Mouse (Mus musculus): ENCODE data around the gene Gm28635. TPM values are rescaled to one million over a fixed set of nuclear protein-coding genes. Genes with fewer than 3 reads are reported as not detected.
A peak's percentile ranks its signal among the peaks of the same experiment; 100 is the strongest.
"Not testable (repeated sequence)": the region's sequence is repeated elsewhere in the genome, so short reads cannot be mapped to it uniquely, and the experiment has no call there.

Gene Gm28635
- total RNA-seq, 2 experiments from 2014 or later = 2.4 to 7.2 TPM

DNA sequence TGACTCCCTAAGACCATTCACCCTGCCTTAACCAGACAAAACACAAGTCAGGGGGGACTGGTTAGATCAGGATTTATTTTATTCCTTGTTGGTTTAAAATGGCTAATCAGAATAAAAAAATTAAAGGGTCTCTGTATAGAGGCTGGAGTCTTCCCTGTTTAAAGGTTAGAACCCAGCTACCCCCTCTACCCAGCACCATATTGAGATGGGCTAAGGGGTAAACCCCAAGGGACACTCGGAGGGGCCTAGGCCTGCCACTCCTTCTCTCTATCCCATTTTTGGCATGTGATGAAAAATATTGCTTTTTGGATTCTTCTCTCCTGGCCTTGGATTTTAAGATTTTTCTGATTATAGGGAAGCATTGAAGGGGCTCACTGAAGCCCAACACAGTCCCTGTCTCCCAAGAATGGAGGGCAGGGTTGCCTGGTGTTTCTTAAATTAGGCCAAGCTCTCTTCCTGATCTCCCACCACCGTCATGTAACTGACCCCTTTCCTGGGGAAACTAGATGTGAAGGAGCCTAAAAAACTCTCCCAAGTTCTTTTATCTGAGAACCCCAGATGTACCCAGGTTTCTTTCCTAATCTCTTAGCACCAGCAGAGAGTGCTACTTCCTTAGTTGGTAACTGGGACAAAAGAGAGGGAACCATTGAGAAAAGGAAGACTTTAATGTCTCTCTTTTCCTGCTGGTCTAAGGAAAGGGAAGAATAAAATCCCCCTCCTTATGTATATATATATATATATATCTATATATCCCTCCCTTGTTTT lies 10.4 kb upstream of the Gm28635 start:
- DNase-seq (ENCODE audit: low spot score in 2 of 2) = no peak

DNA sequence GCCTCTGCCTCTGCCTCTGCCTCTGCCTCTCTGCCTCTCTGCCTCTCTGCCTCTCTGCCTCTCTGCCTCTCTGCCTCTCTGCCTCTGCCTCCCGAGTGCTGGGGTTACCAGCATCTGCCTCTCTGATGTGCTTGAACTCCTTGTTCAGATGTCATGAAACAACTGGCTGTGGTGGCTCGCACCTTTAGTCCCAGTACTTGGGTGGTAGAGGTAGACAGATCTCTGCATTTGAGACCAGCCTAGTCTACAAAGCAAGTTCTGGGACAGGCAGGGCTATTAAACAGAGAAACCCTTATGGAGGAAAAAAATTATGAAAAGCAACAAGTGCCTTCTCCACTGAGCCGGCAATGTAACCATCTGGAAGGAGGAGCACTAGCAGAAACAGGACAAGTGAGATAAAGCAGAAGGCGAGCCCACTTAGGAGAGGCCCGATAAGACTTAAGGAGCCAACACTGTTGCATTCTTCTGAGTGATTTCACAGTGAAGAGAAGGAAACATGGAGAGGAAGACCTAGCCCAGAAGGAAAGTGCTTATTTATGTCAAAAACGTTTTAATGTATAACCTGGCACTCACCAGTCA lies 4.9 kb upstream of the Gm28635 start:
- DNase-seq (ENCODE audit: low spot score in 2 of 2) = no peak

DNA sequence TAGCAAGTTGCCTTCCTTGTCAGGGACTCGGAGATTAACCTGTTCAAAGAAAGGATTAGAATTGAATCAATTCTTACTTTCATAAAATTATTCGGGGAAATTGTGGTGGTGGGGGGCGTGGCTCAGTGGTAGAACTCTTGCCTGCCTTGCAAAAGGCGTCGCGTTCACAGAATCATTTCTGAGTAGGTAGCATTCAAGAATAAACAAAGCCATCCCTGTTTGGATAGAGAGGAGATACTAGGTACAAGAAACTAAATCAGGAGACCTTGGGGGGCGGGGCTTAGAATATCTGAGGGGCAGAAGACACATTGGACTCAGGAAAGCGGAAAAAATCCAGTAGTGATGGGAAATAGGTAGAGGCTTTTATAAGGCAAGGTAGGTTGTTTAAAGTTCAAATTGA lies 1.2 kb upstream of the Gm28635 start, which contains the start of gene Tmx2:
Gene Tmx2, minus strand, starts transcription at position 125 of the 400 bp plus-strand sequence.
- no peak for DNase-seq (ENCODE audit: low spot score in 2 of 2)

DNA sequence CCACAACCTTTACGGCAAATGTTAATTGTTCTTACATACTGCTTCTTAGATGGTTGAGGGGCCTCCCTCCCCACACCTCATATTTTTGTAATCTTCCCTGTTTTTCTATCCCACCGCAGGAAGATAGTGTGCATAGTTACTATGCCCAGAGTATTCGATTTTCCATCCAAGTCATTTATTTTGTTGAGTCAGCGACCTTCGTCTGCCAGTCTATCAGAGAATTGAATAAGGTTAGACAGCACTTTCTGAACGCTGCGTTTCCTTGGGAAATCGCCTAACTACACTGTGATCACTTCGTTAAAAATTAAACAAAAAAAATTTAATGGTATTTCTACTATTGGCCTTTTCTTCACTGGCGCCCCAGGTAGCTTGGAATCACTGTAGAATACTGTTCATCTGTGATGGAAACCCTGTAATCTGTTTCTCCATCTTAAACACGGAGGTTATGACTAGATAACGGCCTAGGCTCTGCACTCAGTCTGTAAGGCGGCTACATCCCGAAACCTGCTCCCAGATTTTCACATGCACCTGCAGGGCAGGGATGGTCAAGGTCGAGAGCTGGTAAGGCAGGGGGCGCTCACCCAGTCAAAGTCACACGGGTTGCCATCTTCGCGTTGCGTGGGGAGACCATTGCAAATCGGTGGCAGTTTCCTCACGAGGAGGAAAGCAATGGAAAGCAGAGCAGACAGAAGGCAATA lies 422 bp downstream of the Gm28635 start:
- DNase-seq (ENCODE audit: low spot score in 2 of 2) = no peak

DNA sequence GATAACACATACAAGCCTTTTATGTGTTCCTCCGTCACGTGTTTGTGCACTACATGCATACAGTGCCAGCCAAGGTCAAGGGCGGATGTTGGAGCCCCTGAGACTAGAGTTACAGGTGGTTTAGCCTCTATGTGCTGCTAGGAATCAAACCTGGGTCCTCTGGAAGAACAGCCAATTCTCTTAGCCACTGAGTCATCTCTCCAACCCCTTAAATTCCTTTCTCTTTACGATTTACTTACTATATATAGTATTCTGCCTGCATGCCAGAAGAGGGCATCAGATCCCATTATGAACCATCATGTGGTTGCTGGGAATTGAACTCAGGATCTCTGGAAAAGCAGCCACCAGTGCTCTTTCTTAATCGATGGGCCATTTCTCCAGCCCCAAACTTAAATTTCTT lies 6.3 kb downstream of the Gm28635 start:
- DNase-seq (ENCODE audit: low spot score in 2 of 2) = not testable (repeated sequence)

DNA sequence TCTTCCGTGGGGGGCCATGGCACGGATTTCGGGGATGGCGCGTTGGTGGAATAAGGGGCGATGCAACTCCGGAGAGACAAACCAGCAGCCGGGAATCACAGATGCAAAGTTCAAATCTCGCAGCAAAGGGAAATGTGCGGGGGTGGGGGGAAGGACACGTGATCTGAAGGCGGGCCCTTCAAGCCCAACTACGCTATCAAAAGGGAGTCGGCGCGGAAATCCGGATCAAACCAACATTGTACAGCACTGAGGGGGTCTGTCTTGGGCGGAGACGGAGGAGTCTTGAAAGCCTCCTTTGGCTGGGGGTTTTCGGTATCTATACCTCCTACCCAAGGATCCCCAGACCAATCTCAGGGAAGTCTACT lies 7.3 kb downstream of the Gm28635 start, which contains the start of gene Selenoh:
Gene Selenoh, minus strand, starts transcription at position 202 of the 365 bp plus-strand sequence.
- peak; percentile 83 to 91 for DNase-seq (ENCODE audit: low spot score in 2 of 2)

DNA sequence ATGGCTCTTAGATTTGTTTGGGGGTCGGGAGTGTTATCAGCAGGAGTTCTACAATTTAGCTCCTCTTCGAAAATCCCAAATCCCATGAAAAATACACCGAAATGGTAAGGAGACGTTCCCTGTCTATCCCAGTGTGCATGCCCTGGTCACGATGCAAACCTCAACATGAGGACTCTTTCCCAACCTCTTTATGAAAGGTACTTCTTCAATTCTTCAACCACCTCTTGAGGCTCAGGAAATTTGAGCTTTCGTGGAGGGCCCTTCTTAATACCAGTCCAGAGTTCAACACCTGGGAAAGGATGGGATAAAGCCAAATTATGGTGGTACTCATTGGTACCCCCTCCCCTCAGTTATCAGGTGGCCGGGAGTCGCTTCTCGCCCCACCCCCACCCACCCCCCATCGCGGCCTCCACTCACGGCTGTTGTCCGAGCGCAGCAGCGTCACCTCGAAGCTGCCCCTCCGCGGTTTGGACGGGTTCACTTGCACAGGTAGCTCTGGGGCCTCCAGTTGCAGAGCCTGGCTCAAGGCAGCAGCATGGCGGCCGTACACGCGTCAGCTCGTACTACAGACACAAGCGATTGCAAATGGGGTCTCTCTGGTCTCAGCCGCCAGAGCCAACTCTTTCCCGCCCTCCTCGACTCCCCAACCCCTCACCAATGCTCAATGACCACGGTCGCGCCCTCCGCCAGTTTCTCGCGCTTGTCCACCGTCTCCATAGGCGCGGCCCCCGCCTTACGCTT lies 7.8 kb downstream of the Gm28635 start:
- peak in 1 of 2 experiments; percentile 15 for DNase-seq (ENCODE audit: low spot score in 2 of 2)

DNA sequence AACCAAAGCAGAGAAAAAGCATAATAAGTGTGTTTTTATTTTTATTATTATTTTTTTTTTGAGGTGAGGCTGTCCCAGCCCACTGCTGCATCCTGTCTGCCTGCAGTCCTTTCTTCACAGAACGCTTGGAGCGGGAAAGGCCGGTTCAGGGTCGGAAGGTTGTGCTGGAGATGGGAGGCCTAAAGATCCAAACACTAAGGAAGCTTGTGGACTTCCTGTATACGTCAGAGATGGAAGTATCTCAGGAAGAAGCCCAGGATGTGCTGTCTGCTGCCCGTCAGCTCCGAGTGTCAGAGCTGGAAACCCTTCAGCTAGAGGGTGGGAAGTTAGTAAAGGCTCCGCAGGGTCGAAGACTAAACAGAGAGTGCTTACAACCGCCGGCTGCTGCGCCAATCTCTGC lies 11.8 kb downstream of the Gm28635 start:
- no peak for DNase-seq (ENCODE audit: low spot score in 2 of 2)

DNA sequence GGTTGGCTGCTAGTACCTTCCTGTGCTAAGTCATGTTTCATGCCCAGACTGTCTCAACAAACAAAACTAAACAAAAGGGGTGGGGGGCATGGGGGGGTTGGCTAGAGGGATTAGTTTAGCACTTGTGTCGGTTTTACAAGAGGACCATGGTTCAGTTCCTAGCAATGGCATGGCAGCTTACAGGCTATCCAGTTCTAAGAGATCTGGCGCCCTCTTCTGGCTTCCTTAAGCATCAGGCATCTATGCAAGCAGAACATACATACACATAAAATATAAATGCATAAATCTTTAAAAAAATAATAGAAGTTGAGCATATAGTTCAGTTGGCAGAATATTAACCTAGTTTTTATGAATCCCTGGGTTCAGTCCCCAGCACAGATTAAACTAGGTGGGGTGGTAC lies 15.0 kb downstream of the Gm28635 start:
- DNase-seq (ENCODE audit: low spot score in 2 of 2) = peak in 1 of 2 experiments; percentile 32

DNA sequence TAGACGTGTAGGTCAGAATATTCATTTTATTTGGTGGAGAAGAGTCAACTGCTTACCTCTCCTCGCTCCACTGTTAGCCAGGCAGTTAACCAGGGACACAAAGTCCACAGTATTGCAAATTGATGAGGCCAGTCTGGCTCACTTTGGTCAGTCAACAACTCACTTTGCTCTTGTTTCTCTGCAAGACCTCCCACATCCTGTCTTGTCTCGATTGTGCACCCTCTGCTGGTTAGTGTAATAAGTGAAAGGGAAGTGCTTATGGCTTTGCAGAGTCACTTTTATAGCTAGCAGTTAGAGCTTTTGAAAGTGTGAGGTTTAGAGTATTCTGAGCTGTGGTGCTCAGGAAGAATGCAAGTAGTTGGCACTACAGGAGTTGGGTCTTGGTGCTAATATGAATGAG lies 17.6 kb downstream of the Gm28635 start:
- peak in 1 of 2 experiments; percentile 74 for DNase-seq (ENCODE audit: low spot score in 2 of 2)

DNA sequence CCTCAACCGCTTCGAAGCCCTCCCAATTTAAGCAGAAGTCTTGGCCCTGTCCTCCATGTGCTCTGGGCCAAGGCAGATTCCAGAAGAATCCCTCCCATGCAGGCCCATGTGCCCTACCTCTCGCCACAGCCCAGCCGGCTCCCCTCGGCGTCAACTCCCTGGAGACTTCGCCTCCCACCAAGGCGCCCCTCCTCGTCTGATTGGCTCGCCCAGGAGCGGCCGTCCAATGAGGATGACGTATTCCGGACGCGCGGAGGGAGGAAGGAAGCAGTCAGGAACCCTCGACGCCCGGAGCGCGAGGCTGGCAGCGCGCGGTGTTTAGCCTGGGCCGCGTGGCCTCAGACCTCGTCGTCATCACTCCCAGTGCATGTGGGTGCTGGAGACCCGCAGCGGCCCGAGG lies 19.0 kb downstream of the Gm28635 start, which contains the start of gene Btbd18:
Gene Btbd18, plus strand, starts transcription at position 274 of the 400 bp plus-strand sequence.
- no peak for DNase-seq (ENCODE audit: low spot score in 2 of 2)

DNA sequence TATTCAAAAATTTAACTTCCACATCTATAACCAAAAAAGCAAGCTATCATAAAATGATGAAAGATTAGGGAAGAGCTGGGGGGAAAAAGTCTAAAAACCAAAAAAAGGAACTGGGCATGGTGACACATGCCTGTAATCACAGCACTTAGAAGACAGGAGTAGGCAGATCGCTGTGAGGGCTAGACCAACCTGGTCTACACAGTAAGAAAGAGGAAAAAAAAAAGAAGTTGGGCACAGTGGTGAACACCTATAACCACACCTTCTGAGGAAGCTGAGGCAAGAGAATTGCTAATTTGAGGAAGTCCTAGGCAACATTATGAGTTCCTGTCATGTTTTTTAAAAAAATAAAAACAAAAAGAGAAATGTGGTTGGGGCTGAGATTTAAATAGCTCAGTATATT lies 22.0 kb downstream of the Gm28635 start:
- DNase-seq (ENCODE audit: low spot score in 2 of 2) = no peak

DNA sequence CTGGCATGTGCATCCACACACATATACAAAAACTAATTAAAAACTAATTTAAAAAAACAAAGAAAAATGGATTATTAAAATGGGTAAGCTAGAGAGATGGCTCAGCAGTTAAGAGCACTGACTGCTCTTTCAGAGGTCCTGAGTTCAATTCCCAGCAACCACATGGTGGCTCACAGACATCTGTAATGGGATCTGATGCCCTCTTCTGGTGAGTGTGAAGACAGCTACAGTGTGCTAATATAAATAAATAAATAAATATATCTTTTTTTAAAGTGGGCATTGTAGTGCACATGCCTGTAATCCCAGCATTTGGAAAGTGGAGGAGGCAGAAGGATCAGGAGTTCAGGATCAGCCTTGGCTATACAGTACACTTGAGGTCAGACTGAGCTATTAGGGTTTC lies 24.5 kb downstream of the Gm28635 start:
- DNase-seq (ENCODE audit: low spot score in 2 of 2) = no peak

DNA sequence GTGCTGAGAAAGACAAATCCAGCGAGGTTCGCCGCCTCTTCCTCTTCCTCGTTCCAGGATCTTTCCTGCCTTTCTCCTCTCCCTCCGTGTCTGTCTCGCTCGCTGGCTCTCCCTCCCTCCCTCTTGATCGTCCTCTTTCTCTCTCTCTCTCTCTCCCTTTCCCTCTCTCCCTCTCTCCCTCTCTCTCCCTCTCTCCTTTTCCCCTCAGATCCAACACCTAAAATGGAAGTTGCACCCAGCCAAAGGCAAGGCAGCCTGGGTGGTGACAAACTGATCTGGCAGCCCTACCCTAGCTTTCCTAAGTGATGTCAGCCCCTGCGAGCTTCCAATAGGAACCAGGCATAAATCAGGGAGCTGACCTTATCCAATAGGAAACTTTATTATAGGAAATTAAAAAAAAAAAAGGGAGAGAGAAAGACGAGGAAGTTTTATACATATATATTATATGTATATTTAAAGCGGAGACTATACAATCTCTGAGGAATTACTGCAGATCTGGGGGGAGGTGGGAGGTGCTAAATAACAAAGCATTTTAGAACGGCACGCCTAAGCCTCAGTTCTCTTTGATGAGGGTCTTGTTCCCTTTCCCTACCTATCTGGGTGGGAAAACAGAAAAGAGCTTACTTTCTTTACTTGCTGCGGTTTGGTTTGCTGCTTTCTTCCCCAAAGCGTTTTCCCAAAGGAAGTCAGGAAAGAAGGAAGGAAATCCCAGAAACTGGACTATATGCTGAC lies 27.2 kb downstream of the Gm28635 start, which contains the start of gene Ctnnd1:
Gene Ctnnd1, minus strand, starts transcription at position 302 of the 732 bp plus-strand sequence.
- DNase-seq (ENCODE audit: low spot score in 2 of 2) = peak; percentile 86 to 93

DNA sequence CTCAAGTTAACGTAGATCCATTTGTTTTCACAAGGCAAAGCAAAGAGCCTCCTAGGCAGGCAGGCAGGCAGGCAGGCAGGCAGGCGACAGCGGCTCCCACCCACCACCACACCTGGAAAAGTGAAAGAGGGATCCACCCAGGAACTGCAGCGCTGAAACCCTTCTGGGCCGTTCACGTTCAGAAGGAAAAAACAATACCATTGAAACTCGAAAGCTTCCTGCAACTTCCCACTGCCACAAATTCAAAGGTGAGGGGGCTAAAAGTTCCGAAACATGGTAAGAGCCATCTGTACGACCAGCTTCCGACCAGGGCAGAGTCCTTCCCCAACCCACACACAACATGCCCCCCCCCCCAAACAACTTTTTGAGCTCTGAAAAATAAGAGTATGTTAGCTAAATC lies 28.2 kb downstream of the Gm28635 start:
- DNase-seq (ENCODE audit: low spot score in 2 of 2) = no peak

DNA sequence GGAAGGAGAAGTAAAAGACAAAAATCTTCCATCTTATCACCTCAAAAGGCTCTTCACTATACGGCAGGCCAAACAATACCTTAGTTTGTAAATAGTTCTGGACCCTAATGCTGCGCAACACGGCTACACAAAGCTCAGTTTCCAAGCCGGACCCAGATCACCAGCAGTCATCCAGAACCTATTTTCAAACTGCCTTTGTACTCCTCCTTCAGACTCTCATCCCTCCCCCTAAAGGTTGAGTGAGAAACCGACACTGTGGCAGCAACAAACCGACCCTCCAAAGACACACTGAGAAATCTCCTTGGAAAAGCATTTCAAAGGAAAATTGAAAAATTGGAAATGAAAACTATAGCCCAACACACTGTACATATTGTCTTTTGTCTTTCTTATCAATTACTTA lies 29.5 kb downstream of the Gm28635 start:
- no peak for DNase-seq (ENCODE audit: low spot score in 2 of 2)

DNA sequence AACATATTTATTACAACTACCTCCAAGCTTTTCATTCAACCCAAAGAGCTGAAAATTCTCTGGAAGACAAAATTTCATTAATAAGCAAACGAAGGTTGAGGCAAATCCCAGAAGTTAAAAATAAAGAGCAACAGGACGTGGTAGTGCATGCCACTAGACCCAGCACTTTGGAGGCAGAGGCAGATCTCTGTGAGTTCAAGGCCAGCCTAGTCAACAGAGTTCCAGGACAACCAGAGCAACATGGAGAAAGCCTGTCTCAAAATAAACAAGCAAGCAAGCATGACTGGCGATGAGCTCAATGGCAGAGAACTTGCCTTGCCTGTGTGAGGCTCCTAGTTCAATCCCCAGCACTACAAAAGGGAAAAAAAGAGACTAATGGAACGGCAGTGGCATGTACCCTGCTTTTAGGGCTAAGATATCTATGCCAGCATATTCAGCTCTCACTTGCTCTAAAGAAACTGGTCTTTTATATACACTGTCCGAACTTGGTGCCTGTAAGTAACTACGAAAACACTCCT lies 30.7 kb downstream of the Gm28635 start:
- no peak for DNase-seq (ENCODE audit: low spot score in 2 of 2)

DNA sequence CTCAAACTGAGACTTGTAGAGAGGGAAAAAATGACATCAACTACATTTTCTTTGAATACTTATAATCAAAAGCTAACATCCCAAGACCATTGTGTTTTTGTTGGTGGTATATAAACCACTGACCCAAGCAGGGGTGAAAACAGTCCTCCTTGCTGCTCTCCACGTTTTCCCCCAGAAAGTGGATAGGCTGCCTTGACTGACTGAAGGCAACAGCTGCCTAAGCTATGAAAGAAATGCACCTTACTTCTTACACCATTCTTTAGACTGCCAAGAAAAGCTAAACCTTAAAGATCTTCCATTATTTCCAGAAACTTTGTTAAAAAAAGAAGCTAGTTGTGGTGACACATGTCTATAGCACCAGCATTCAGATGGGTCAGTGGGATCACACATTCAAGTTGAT lies 31.7 kb downstream of the Gm28635 start:
- no peak for DNase-seq (ENCODE audit: low spot score in 2 of 2)

DNA sequence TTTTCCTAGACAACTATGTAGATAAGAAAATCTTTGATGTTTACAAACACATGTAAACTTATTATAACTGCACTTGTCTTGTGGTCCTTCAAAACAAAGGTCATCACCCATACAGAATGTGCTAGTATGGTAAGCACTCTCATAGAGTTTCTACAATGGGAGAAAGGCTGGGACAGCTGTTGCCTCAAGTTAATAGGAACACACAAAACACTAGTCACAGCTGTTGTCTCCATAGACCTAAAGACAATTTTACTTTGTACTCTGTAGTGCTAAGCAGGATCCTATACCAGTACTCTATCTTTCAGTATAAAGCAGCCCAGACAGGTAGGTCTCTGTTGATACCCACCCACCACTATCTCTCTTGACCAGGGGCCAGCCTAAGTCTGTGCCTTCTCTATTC lies 37.0 kb downstream of the Gm28635 start:
- DNase-seq (ENCODE audit: low spot score in 2 of 2) = no peak

DNA sequence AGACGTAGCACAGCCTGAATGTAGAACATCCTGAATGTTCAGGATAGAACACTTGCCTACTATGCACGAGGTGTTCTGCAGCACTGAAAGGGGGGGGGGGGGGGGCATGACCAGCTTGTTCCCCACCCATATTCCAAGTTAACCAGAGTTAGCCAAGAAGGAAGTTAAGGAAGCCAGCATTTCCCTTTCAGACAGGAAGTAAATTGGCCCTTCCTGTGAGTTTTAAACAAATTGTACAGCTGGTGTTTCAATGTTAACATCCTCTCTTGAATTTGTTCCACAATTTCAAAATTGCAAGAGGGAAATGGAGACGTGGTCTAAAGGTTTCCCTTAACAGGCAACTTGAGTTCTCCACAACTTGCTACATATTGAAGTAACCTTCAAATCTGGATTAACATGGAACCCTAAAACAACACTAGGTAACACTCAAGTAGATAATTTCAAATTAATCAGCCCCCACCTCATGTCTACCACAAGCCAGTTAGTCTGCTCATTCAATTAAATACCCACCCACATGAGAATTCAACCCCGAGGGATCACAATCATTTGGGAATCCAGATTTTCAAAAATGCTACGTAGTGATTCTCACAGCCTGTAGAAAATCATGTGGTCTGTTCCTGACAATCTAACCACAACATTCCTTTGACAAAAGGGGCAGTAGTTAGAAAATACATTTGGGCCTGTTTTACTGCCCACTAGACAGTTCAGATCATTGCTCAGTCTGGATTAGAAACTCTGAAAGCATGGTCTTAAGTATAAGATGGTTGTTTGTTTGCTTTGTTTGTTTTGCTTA lies 39.2 kb downstream of the Gm28635 start:
- no peak for DNase-seq (ENCODE audit: low spot score in 2 of 2)

Data from layer of hippocampus, adult 18-20 months (tissue).